Mouse (Mus musculus): ENCODE measurements around the gene 2610028H24Rik. TPM values are rescaled to one million over a fixed set of nuclear protein-coding genes. Genes with fewer than 3 reads are reported as not detected.

2610028H24Rik gene
- polyA plus RNA-seq, 1 experiment, result not detected

DNA sequence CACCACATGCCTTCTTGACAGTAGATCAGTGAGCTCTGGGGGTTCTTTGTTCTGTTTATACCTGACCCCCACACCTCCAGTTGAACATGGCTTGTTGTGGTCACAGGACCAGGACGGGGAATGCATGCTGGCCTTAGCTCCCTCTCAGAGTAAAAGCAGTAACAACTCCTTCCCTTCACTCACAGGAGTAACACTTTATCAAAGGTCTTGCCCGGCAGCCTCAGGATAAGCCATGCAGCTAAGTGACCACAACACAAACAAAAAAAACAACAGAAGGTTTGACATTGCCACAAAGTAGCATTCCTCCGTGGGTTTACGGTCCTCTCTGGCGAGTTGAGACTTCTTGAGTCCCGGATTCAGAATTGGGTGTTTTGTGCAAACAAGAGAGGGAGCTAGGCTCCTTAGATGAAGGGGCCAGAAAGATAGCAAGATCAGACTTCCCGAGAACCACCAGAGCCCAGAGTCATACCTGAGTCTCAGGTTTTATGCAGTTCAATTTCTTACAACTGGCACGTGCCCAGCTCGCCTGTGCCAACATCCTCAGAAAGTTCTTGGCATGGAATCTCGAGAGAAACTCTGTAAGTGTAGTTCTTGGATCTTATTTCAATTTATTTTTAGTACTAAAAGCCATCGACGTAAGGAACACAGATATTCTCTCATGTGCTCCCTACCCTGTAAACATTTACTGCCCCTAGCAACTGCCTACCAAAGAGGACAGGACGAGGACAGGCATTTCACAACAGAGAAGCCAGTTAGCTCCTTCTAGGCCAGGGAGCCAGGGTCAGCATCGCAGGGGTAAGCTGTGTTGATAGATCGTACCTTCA is 1.3 kb upstream of the 2610028H24Rik start:
- Histone ChIP-seq H3K4me1 (ENCODE audit: control insufficient read depth, insufficient read depth, low read length) (peaks cover 15% of the 10 kb centered on the region), H3K4me3 (ENCODE audit: insufficient read depth, low read length) (no peak overlapping the region), H3K27ac (ENCODE audit: insufficient read depth, low read depth, low read length) (no peak overlapping the region)
- TF ChIP-seq CTCF (IDR thresholded peaks at IDR 0.05; ENCODE audit: low read depth, low read length) (no peak), POLR2A (IDR thresholded peaks at IDR 0.05; ENCODE audit: borderline replicate concordance, low read depth, low read length) (no peak)

DNA sequence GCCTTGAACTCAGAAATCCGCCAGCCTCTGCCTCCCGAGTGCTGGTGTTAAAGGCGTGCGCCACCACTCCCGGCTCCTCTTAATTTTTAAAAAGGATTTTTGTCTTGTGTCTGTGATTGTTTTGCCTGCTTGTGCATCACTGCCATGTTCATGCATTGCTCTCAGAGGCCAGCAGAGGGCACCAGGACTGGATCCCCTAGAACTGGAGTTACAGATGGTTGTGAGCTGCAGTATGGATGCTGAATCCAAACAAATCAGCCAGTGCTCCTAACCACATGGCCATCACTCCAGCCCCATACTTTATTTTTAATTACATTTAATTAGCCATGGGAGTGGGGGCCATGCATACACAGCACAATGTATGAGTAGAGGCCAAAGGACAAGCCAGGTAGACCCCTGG is 6.4 kb downstream of the 2610028H24Rik start:
- no peaks in the 10 kb centered on the region for H3K4me1 ChIP-seq (ENCODE audit: control insufficient read depth, insufficient read depth, low read length)
- no peak overlapping the region for H3K4me3 ChIP-seq (ENCODE audit: insufficient read depth, low read length)
- TF ChIP-seq CTCF (IDR thresholded peaks at IDR 0.05; ENCODE audit: low read depth, low read length) (peak; percentile 46; the same call in 1 of the 2 replicates), POLR2A (IDR thresholded peaks at IDR 0.05; ENCODE audit: borderline replicate concordance, low read depth, low read length) (no peak)
- no peak overlapping the region for H3K27ac ChIP-seq (ENCODE audit: insufficient read depth, low read depth, low read length)

DNA sequence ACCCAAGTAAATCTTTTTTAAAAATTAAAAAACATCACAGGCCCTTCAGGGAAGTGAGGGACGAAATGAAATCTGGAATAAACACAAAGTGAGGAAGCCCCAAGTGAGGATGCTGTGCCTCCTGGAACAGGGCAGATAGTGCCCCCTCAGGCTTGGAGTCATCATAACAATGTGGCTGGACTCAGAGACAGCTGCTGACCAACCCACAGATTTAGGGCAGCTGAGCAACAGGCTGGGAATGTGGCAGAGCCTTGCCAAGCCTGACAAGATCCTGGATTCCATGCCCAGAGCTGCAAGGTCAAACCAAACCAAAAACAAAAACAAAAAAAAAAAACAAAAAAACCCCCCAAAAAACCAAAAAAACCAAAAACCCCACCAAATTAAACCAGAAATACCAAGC is 12.4 kb downstream of the 2610028H24Rik start:
- H3K4me3 ChIP-seq (ENCODE audit: insufficient read depth, low read length), result no peak overlapping the region
- no peak overlapping the region for H3K27ac ChIP-seq (ENCODE audit: insufficient read depth, low read depth, low read length)
- no peak for TF ChIP-seq CTCF (IDR thresholded peaks at IDR 0.05; ENCODE audit: low read depth, low read length)
- TF ChIP-seq POLR2A (IDR thresholded peaks at IDR 0.05; ENCODE audit: borderline replicate concordance, low read depth, low read length), result no peak

DNA sequence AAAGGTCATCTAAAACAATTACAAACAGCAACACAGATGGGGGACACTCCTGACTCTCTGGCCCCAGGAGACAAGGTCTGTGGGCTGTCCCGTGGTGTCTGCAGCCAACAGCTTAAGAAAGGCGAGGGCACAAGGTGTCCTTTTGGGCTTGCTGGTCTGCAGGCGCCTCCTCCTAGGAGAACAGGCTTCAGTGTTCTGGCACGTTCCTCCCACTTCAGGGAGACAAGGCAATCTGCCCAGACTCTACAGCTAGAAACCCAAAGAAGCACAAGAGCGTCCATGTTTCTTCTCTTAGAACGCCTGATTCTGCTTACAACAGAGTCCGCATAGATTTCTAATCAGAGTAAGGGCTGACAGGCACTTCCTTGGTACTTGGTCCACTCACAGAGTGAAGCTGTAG is 13.4 kb downstream of the 2610028H24Rik start:
- no peak overlapping the region for H3K27ac ChIP-seq (ENCODE audit: insufficient read depth, low read depth, low read length)
- no peak overlapping the region for H3K4me3 ChIP-seq (ENCODE audit: insufficient read depth, low read length)
- H3K4me1 ChIP-seq (ENCODE audit: control insufficient read depth, insufficient read depth, low read length), result no peaks in the 10 kb centered on the region
- TF ChIP-seq CTCF (IDR thresholded peaks at IDR 0.05; ENCODE audit: low read depth, low read length) (no peak), POLR2A (IDR thresholded peaks at IDR 0.05; ENCODE audit: borderline replicate concordance, low read depth, low read length) (no peak)

More for the DNA sequence above, 12.4 kb downstream of the 2610028H24Rik start:
- H3K4me1 ChIP-seq (ENCODE audit: control insufficient read depth, insufficient read depth, low read length), result no peaks in the 10 kb centered on the region

DNA sequence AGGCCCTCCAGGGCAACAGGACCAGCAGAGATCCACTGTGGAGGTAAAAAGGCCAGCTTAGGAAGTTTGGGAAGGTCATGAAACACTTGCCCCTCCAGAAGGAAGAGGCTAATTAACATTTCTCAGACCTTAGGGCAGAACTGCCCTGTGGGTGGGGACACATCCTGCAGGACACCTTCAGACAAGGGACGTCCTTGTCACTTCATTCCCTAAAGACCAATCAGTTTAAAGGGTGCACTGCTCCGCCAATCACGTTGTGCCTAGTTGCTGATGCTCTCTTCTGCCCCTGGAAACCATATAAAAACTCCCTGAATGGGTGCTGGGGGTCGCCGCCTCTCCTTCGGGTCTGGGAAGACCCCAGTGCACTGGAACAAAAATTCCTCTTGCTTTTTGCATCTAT is 13.8 kb downstream of the 2610028H24Rik start:
- Histone ChIP-seq H3K27ac (ENCODE audit: insufficient read depth, low read depth, low read length) (no peak overlapping the region), H3K4me1 (ENCODE audit: control insufficient read depth, insufficient read depth, low read length) (peaks cover 2% of the 10 kb centered on the region; the same call in 1 of the 2 replicates), H3K4me3 (ENCODE audit: insufficient read depth, low read length) (no peak overlapping the region)
- TF ChIP-seq POLR2A (IDR thresholded peaks at IDR 0.05; ENCODE audit: borderline replicate concordance, low read depth, low read length), result no peak
- no peak for TF ChIP-seq CTCF (IDR thresholded peaks at IDR 0.05; ENCODE audit: low read depth, low read length)

DNA sequence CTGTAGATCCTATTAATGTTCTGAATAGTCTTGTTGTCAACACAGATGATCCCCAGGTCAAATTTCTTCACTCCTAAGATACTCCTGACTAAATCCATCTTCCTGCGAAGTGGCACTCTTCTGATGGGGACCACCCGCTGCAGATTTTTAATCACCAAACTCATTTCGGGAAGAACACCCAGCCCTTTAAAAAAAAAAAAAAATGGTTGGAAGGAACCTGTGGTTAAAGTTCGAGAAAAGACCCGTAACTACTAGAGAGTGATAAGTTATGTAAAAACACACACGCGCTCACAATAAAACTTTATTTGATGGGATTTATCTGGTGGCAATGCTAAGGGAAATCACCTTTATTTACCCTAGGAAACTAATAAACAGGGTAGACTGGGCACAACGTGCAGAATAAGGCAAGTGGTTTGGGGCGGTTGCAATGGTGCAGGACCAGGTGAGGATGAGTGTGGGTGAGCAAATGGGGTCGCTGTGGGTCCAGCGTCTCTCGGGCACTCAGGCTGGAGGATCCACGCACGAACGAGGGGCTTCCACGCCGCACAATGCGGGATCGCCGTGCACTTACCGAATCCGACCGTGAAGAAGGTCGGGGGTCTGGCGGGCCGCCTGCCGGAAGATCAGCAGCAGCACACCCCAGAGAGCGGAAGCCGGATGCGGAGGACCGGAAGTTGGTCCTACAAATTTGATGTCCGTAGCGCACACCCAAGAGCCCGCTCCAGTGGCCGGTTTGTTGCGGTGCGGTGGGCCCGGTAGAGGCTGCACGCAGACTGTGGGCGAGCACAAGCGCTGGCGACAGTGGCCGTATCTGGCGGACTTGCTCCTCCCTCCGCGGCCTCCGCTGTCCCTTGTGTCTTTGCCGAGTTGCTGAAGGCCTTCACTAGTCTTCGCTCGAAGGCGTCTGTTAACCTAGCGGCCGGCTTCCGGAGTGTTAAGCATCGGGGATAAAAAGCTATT is 19.6 kb downstream of the 2610028H24Rik start, which contains the start of the genes Mcm3ap and Ybey:
Mcm3ap (plus strand) TSS at position 725 of the 960 bp plus-strand sequence.
Ybey (minus strand) TSS at position 912 of the 960 bp plus-strand sequence.
- H3K4me1 ChIP-seq (ENCODE audit: control insufficient read depth, insufficient read depth, low read length), result peaks cover 4% of the 10 kb centered on the region; the same call in 1 of the 2 replicates
- TF ChIP-seq CTCF (IDR thresholded peaks at IDR 0.05; ENCODE audit: low read depth, low read length) (no peak), POLR2A (IDR thresholded peaks at IDR 0.05; ENCODE audit: borderline replicate concordance, low read depth, low read length) (no peak)
- peak within 1 kb of the TSS; percentile 66 for H3K27ac ChIP-seq (ENCODE audit: insufficient read depth, low read depth, low read length)
- peak within 1 kb of the TSS; percentile 98 for H3K4me3 ChIP-seq (ENCODE audit: insufficient read depth, low read length)

DNA sequence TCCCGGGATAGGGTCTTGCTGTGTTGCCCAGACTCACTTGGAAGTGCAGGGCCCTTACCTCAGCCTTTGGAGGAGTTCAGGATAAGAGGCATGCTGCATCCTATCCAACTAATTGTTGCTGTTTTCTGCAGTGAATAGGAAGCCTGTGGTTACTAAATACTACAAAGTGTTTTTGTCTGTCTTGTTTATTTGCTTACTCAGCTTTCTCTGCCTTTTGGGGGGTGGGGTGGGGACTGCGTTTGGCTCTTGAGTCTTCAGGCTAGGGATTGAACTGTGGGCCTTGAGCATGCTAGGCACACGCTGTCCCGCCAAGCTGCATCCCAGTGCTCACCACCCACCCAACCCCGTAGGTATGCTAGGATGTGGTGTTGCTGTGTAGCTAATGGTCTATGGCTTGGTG is 24.9 kb downstream of the 2610028H24Rik start:
- Histone ChIP-seq H3K4me1 (ENCODE audit: control insufficient read depth, insufficient read depth, low read length) (0 out of 2 replicates have a peak, but pooled peaks cover 3% of the 10 kb centered on the region), H3K4me3 (ENCODE audit: insufficient read depth, low read length) (no peak overlapping the region), H3K27ac (ENCODE audit: insufficient read depth, low read depth, low read length) (no peak overlapping the region)
- TF ChIP-seq POLR2A (IDR thresholded peaks at IDR 0.05; ENCODE audit: borderline replicate concordance, low read depth, low read length) (no peak), CTCF (IDR thresholded peaks at IDR 0.05; ENCODE audit: low read depth, low read length) (no peak)

DNA sequence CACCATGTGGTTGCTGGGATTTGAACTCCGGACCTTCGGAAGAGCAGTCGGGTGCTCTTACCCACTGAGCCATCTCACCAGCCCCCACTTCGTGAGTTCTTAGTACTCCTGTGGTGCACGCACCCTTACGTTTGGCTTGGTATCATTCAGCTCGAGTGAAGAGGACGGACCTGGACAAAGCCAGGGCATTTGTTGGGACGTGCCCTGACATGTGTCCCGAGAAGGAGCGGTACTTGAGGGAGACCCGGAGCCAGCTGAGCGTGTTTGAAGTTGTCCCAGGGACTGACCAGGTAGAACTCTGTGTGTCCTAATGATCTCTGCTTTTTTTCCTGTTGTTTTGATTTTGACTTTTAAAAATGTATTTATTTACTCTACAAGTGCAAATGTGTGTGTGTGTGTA is 32.0 kb downstream of the 2610028H24Rik start:
- TF ChIP-seq CTCF (IDR thresholded peaks at IDR 0.05; ENCODE audit: low read depth, low read length) (no peak), POLR2A (IDR thresholded peaks at IDR 0.05; ENCODE audit: borderline replicate concordance, low read depth, low read length) (no peak)
- Histone ChIP-seq H3K4me1 (ENCODE audit: control insufficient read depth, insufficient read depth, low read length) (peaks cover under 1% of the 10 kb centered on the region; the same call in 1 of the 2 replicates), H3K27ac (ENCODE audit: insufficient read depth, low read depth, low read length) (no peak overlapping the region), H3K4me3 (ENCODE audit: insufficient read depth, low read length) (no peak overlapping the region)

DNA sequence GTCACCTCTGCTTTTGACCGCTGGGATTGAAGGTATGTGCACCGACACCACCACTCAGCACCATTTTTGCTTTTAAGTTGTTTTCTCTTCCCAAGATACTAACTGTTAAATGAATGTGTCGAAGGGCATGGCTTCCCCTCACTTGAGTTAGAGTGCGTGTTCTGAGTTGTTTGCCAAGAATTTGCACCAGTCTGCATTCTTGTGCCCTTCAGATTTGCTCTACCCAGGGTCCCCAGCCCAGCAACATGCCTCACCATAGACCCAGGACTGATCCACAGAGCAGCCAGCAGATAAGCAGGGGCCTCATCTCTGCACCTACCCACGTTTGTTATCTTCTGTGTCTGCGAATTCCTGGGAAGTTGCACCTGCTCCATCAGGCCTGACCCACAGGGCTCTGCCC is 32.6 kb downstream of the 2610028H24Rik start:
- TF ChIP-seq POLR2A (IDR thresholded peaks at IDR 0.05; ENCODE audit: borderline replicate concordance, low read depth, low read length), result no peak
- no peak for TF ChIP-seq CTCF (IDR thresholded peaks at IDR 0.05; ENCODE audit: low read depth, low read length)
- Histone ChIP-seq H3K4me1 (ENCODE audit: control insufficient read depth, insufficient read depth, low read length) (peaks cover 7% of the 10 kb centered on the region), H3K27ac (ENCODE audit: insufficient read depth, low read depth, low read length) (no peak overlapping the region), H3K4me3 (ENCODE audit: insufficient read depth, low read length) (no peak overlapping the region)
